Mouse (Mus musculus): ENCODE measurements around the gene Aff1. TPM values are rescaled to one million over a fixed set of nuclear protein-coding genes. Genes with fewer than 3 reads are reported as not detected.

Gene Aff1
- polyA plus RNA-seq, 1 experiment from 2014 or later, result 7.3 TPM

GRCm38 (mm10) chr5:103818602-103819001 is 126.4 kb downstream of the Aff1 start:
- Histone ChIP-seq H3K9ac (ENCODE audit: low read length) (no peak overlapping the region), H3K36me3 (ENCODE audit: control insufficient read depth, insufficient read depth, low read length) (no peaks in the 10 kb centered on the region), H3K9me3 (ENCODE audit: control insufficient read depth, low read length) (0 out of 2 replicates have a peak, but pooled peaks cover 4% of the 10 kb centered on the region), H3K4me2 (ENCODE audit: low read length) (no peak overlapping the region), H3K27me3 (replicated peaks; ENCODE audit: control insufficient read depth, insufficient read depth, low read length) (no peaks in the 10 kb centered on the region), H3K27ac (ENCODE audit: low read depth) (no peak overlapping the region), H3K4me3 (ENCODE audit: low read depth, low read length) (no peak overlapping the region), H3K4me1 (replicated peaks; ENCODE audit: control insufficient read depth, insufficient read depth, low read length) (0 out of 2 replicates have a peak, but pooled peaks cover 2% of the 10 kb centered on the region)
- ATAC-seq (replicated peaks; ENCODE audit: low FRiP score, low TSS enrichment, low read depth) (no peak), DNase-seq (ENCODE audit: low spot score) (no peak)
- WGBS, result 90% methylated on average over 9 of the region's 9 CpGs

GRCm38 (mm10) chr5:103819674-103820073 is 127.5 kb downstream of the Aff1 start:
- no peak for ATAC-seq (replicated peaks; ENCODE audit: low FRiP score, low TSS enrichment, low read depth)
- H3K4me1 ChIP-seq (replicated peaks; ENCODE audit: control insufficient read depth, insufficient read depth, low read length), result 0 out of 2 replicates have a peak, but pooled peaks cover 2% of the 10 kb centered on the region
- WGBS, result 87% methylated on average over 1 of the region's 1 CpGs

GRCm38 (mm10) chr5:103821062-103821461 is 128.9 kb downstream of the Aff1 start:
- no peak overlapping the region for H3K4me2 ChIP-seq (ENCODE audit: low read length)
- no peak overlapping the region for H3K27ac ChIP-seq (ENCODE audit: low read depth)
- no peak overlapping the region for H3K9ac ChIP-seq (ENCODE audit: low read length)
- H3K9me3 ChIP-seq (ENCODE audit: control insufficient read depth, low read length), result no peaks in the 10 kb centered on the region
- DNase-seq (ENCODE audit: low spot score), result no peak
- H3K4me1 ChIP-seq (replicated peaks; ENCODE audit: control insufficient read depth, insufficient read depth, low read length), result no peaks in the 10 kb centered on the region
- no peaks in the 10 kb centered on the region for H3K27me3 ChIP-seq (replicated peaks; ENCODE audit: control insufficient read depth, insufficient read depth, low read length)
- 0 out of 2 replicates have a peak, but pooled peaks cover 1% of the 10 kb centered on the region for H3K36me3 ChIP-seq (ENCODE audit: control insufficient read depth, insufficient read depth, low read length)
- 0 out of 2 replicates have a peak, but pooled peaks have one; percentile 32 for ATAC-seq (replicated peaks; ENCODE audit: low FRiP score, low TSS enrichment, low read depth)
- no peak overlapping the region for H3K4me3 ChIP-seq (ENCODE audit: low read depth, low read length)
- WGBS, result 66% methylated on average over 9 of the region's 9 CpGs

More at GRCm38 (mm10) chr5:103819674-103820073, 127.5 kb downstream of the Aff1 start:
- Histone ChIP-seq H3K27me3 (replicated peaks; ENCODE audit: control insufficient read depth, insufficient read depth, low read length) (no peaks in the 10 kb centered on the region), H3K36me3 (ENCODE audit: control insufficient read depth, insufficient read depth, low read length) (no peaks in the 10 kb centered on the region), H3K27ac (ENCODE audit: low read depth) (no peak overlapping the region), H3K4me2 (ENCODE audit: low read length) (no peak overlapping the region), H3K9ac (ENCODE audit: low read length) (no peak overlapping the region), H3K9me3 (ENCODE audit: control insufficient read depth, low read length) (no peaks in the 10 kb centered on the region), H3K4me3 (ENCODE audit: low read depth, low read length) (no peak overlapping the region)
- DNase-seq (ENCODE audit: low spot score), result no peak

- Histone ChIP-seq H3K27ac (ENCODE audit: low read depth) (no peak overlapping the region), H3K36me3 (ENCODE audit: control insufficient read depth, insufficient read depth, low read length) (0 out of 2 replicates have a peak, but pooled peaks cover 5% of the 10 kb centered on the region), H3K4me1 (replicated peaks; ENCODE audit: control insufficient read depth, insufficient read depth, low read length) (no peaks in the 10 kb centered on the region), H3K4me2 (ENCODE audit: low read length) (no peak overlapping the region), H3K4me3 (ENCODE audit: low read depth, low read length) (no peak overlapping the region), H3K9ac (ENCODE audit: low read length) (no peak overlapping the region), H3K27me3 (replicated peaks; ENCODE audit: control insufficient read depth, insufficient read depth, low read length) (no peaks in the 10 kb centered on the region), H3K9me3 (ENCODE audit: control insufficient read depth, low read length) (no peaks in the 10 kb centered on the region)
- WGBS, result 72% methylated on average over 13 of the region's 13 CpGs
- DNase-seq (ENCODE audit: low spot score) (no peak), ATAC-seq (replicated peaks; ENCODE audit: low FRiP score, low TSS enrichment, low read depth) (no peak)
Measured at GRCm38 (mm10) chr5:103821500-103822298, 129.5 kb downstream of the Aff1 start.

GRCm38 (mm10) chr5:103822949-103823348 is 130.8 kb downstream of the Aff1 start:
- Histone ChIP-seq H3K4me3 (ENCODE audit: low read depth, low read length) (no peak overlapping the region), H3K27ac (ENCODE audit: low read depth) (no peak overlapping the region), H3K9ac (ENCODE audit: low read length) (no peak overlapping the region), H3K4me1 (replicated peaks; ENCODE audit: control insufficient read depth, insufficient read depth, low read length) (no peaks in the 10 kb centered on the region), H3K27me3 (replicated peaks; ENCODE audit: control insufficient read depth, insufficient read depth, low read length) (no peaks in the 10 kb centered on the region), H3K4me2 (ENCODE audit: low read length) (no peak overlapping the region), H3K36me3 (ENCODE audit: control insufficient read depth, insufficient read depth, low read length) (0 out of 2 replicates have a peak, but pooled peaks cover 5% of the 10 kb centered on the region), H3K9me3 (ENCODE audit: control insufficient read depth, low read length) (no peaks in the 10 kb centered on the region)
- no peak for DNase-seq (ENCODE audit: low spot score)
- no peak for ATAC-seq (replicated peaks; ENCODE audit: low FRiP score, low TSS enrichment, low read depth)
- WGBS, result 91% methylated on average over 5 of the region's 5 CpGs

GRCm38 (mm10) chr5:103828304-103828703 is 136.1 kb downstream of the Aff1 start:
- no peak overlapping the region for H3K9ac ChIP-seq (ENCODE audit: low read length)
- H3K4me1 ChIP-seq (replicated peaks; ENCODE audit: control insufficient read depth, insufficient read depth, low read length), result no peaks in the 10 kb centered on the region
- no peak overlapping the region for H3K4me3 ChIP-seq (ENCODE audit: low read depth, low read length)
- no peak for ATAC-seq (replicated peaks; ENCODE audit: low FRiP score, low TSS enrichment, low read depth)
- 81% methylated on average over 21 of the region's 21 CpGs for WGBS
- no peak overlapping the region for H3K4me2 ChIP-seq (ENCODE audit: low read length)
- no peaks in the 10 kb centered on the region for H3K27me3 ChIP-seq (replicated peaks; ENCODE audit: control insufficient read depth, insufficient read depth, low read length)
- H3K36me3 ChIP-seq (ENCODE audit: control insufficient read depth, insufficient read depth, low read length), result peaks cover 13% of the 10 kb centered on the region; the same call in 1 of the 2 replicates
- no peak overlapping the region for H3K27ac ChIP-seq (ENCODE audit: low read depth)
- no peaks in the 10 kb centered on the region for H3K9me3 ChIP-seq (ENCODE audit: control insufficient read depth, low read length)
- no peak for DNase-seq (ENCODE audit: low spot score)

GRCm38 (mm10) chr5:103828729-103829128 is 136.6 kb downstream of the Aff1 start:
- H3K36me3 ChIP-seq (ENCODE audit: control insufficient read depth, insufficient read depth, low read length), result peaks cover 16% of the 10 kb centered on the region; the same call in 1 of the 2 replicates
- H3K9ac ChIP-seq (ENCODE audit: low read length), result no peak overlapping the region
- WGBS, result 76% methylated on average over 8 of the region's 8 CpGs
- no peaks in the 10 kb centered on the region for H3K4me1 ChIP-seq (replicated peaks; ENCODE audit: control insufficient read depth, insufficient read depth, low read length)
- no peak overlapping the region for H3K4me3 ChIP-seq (ENCODE audit: low read depth, low read length)
- no peaks in the 10 kb centered on the region for H3K27me3 ChIP-seq (replicated peaks; ENCODE audit: control insufficient read depth, insufficient read depth, low read length)
- DNase-seq (ENCODE audit: low spot score) (no peak), ATAC-seq (replicated peaks; ENCODE audit: low FRiP score, low TSS enrichment, low read depth) (no peak)
- H3K4me2 ChIP-seq (ENCODE audit: low read length), result no peak overlapping the region
- no peaks in the 10 kb centered on the region for H3K9me3 ChIP-seq (ENCODE audit: control insufficient read depth, low read length)
- H3K27ac ChIP-seq (ENCODE audit: low read depth), result no peak overlapping the region

GRCm38 (mm10) chr5:103829158-103829557 is 137.0 kb downstream of the Aff1 start:
- Histone ChIP-seq H3K27me3 (replicated peaks; ENCODE audit: control insufficient read depth, insufficient read depth, low read length) (no peaks in the 10 kb centered on the region), H3K4me2 (ENCODE audit: low read length) (no peak overlapping the region), H3K9ac (ENCODE audit: low read length) (no peak overlapping the region), H3K36me3 (ENCODE audit: control insufficient read depth, insufficient read depth, low read length) (peaks cover 20% of the 10 kb centered on the region), H3K9me3 (ENCODE audit: control insufficient read depth, low read length) (no peaks in the 10 kb centered on the region), H3K4me1 (replicated peaks; ENCODE audit: control insufficient read depth, insufficient read depth, low read length) (no peaks in the 10 kb centered on the region), H3K4me3 (ENCODE audit: low read depth, low read length) (no peak overlapping the region), H3K27ac (ENCODE audit: low read depth) (no peak overlapping the region)
- no peak for DNase-seq (ENCODE audit: low spot score)
- no peak for ATAC-seq (replicated peaks; ENCODE audit: low FRiP score, low TSS enrichment, low read depth)
- whole genome bisulfite sequencing, result 89% methylated on average over 12 of the region's 12 CpGs

GRCm38 (mm10) chr5:103830886-103831285 is 138.7 kb downstream of the Aff1 start:
- WGBS, result 92% methylated on average over 1 of the region's 1 CpGs
- peaks cover 27% of the 10 kb centered on the region for H3K36me3 ChIP-seq (ENCODE audit: control insufficient read depth, insufficient read depth, low read length)

More at GRCm38 (mm10) chr5:103830886-103831285, 138.7 kb downstream of the Aff1 start:
- Histone ChIP-seq H3K27ac (ENCODE audit: low read depth) (no peak overlapping the region), H3K4me2 (ENCODE audit: low read length) (no peak overlapping the region), H3K9me3 (ENCODE audit: control insufficient read depth, low read length) (no peaks in the 10 kb centered on the region), H3K27me3 (replicated peaks; ENCODE audit: control insufficient read depth, insufficient read depth, low read length) (no peaks in the 10 kb centered on the region), H3K4me1 (replicated peaks; ENCODE audit: control insufficient read depth, insufficient read depth, low read length) (no peaks in the 10 kb centered on the region), H3K9ac (ENCODE audit: low read length) (no peak overlapping the region), H3K4me3 (ENCODE audit: low read depth, low read length) (no peak overlapping the region)
- DNase-seq (ENCODE audit: low spot score) (no peak), ATAC-seq (replicated peaks; ENCODE audit: low FRiP score, low TSS enrichment, low read depth) (no peak)

Data from intestine, embryonic 14.5 days (tissue).